Mouse (Mus musculus) right cerebral cortex, postnatal 14 days (tissue): Measurements from ENCODE around the gene Mthfr.
"Not testable (repeated sequence)": the region's sequence is repeated elsewhere in the genome, so short reads cannot be mapped to it uniquely, and the experiment has no call there.

Experiments
- DNase-seq: peaks from one replicate; pipeline ENCODE4 v3.0.0; 2022

The Mthfr gene

DNA sequence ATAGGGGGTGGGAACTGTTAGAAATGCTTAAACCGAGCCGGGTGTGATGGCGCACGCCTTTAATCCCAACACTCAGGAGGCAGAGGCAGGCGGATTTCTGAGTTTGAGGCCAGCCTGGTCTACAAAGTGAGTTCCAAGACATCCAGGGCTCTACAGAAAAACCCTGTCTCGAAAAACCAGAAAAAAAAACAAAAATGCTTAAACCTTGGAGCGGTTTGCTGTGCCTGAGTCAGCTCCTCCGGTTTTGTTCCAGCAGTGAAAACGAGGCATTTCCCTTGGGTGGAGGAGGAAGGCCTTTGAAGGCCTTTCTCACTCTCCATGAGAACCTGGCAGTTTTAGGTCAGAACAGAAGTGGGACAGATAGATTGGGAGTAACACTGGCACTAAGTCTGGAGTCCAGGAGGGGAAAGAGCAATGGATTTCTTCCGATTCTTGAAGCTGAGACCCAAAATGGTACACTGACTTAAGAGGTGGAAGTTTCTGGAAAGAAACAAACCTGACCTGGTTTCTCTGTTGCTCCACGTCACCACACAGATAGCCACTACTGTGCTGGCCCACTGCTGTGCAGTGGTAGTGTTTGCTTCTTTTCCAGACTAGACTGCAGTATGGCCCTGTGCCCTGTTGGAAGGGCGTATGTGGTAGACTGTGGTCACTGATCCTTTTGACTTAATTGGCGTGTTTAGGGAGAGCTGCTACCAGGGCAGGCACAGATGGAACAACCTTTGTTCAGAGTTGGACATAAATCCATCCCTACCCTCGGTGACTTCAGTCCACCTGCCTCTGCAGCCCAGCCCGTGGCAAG lies 1.4 kb downstream of the Mthfr start:
- DNase-seq = no peak

DNA sequence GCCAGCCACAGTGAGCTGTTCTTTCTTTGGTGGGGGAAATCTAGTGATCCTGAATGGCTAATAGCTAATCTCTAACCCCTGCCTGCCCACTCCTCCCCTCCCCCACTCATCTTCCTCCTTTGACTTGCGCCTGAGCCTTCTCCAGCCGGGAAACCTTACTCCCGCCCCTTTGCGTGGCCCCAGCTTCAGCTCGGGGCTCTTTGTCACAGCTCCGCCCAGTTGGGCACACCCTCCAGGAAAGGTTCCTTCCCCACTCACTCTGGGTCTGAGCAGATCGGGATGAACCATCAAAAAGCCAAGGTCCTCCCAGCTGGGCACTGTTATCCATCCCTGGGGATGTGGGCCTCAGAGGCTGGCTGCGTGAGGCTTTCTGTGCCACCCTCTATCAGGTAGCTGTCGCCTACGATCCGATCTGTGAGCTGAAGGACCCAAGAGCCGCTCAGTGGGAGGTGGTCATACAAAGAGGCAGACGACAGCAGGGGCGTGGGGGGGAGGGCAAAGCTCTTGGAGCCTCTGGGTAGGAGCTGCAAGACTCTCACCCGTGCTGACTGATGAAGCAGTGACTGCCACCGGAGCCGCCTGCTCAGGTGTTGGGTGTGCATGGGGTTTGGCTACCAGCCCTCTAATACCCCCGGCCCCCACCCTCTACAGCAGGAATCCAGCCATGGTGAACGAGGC lies 2.2 kb downstream of the Mthfr start:
- no peak for DNase-seq

DNA sequence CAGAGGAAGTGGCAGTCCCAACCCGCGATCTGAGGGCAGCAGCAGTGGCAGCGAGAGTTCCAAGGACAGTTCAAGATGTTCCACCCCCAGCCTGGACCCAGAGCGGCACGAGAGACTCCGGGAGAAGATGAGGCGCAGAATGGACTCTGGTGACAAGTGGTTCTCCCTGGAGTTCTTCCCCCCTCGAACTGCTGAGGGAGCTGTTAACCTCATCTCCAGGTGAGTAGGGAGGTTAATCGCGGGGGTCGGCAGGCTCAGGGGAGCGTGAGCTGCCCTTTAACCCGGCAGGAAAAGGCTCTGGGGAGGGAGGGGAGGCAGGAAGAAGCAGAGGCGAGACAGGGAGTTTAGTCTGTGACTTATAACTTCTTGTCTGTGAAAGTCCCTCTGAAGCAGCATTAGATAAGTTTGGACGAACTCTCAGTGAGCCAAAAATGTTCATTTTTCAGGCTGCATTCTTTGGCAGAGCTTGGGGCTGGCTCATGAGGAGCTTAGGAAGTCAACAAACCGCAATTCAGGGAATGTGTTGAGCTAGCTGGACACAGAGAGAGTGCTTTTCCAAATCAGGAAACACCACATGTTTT lies 2.8 kb downstream of the Mthfr start:
- no peak for DNase-seq

DNA sequence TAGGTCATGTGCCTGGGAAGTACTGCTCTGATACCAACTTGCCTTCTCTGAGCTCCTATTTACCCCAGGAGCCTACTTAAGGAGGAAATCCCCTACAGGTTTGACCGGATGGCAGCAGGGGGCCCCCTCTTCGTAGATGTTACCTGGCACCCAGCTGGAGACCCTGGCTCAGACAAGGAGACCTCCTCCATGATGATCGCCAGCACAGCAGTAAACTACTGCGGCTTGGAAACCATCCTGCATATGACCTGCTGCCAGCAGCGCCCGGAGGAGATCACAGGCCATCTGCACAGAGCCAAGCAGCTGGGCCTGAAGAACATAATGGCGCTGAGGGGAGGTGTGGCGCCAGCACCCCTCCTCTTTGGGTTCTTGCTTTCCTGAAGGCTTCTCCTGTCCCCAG lies 4.5 kb downstream of the Mthfr start:
- not testable (repeated sequence) for DNase-seq

DNA sequence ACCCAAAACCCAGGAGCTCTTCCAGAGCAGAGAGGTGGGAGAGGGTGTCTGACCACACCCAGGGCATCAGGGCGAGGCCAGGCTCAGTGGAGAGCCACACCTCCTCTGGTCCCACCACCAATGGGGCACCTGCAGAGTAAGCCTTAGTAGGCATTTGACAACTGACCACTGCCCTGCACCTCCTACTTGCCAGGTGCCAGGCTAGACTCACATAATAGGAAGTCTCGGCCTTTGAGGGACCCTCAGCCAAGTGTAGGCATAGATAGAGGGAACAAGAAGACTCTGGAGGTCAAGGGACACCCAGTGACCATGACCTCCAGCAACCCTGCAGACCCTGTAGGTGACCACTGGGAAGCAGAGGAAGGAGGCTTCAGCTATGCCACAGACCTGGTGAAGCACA lies 5.2 kb downstream of the Mthfr start:
- DNase-seq = no peak

DNA sequence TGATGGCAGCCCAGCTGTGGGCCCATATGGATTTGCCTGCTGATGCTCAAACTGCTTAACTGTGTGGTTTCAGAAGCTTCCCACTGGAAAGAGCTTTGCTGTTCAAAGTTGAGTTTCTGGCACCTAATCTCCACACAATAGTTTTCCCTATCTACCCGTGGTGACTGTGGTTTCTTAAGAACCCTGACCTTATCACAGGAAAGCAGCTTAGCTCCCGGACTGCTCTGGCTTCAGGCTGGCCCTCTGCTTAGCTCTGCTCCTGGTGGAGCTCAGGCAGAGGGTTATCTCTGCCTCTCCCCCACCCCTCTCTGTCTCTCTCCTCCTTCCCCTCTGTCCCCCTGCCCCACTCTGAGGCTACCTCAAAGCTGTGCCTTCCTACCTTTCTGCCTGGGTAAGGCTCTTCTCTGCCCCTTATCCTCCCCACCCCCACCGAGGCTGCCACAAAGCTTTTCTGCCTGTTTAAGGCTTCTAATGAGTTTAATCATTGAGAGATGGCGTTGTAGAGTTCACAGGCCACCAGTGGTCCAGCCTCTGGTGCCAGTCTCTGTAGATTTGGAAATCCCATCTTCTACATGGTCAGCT lies 7.7 kb downstream of the Mthfr start:
- no peak for DNase-seq

DNA sequence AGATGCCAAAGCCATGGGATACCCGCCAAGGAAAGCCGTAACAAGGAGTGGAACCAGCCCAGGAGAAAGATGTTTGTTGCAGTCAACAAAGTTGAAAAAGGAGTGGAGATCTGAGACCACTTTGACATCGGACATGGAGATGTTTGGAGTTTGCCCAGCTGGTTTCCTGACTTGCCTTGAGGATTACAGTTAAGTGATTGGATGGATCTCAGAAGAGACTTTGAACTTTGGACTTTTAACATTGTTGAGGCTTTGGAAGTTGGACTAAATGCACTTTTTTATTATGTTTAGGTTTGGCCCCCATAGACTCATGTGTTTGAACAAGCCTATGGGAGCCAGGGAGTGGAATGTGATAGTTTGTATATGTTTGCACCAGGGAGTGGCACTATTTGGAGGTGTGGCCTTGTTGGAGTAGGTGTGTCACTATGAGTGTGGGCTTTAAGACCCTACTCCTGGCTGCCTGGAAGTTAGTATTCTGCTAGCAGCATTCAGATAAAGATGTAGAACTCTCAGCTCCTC lies 11.6 kb downstream of the Mthfr start:
- not testable (repeated sequence) for DNase-seq

DNA sequence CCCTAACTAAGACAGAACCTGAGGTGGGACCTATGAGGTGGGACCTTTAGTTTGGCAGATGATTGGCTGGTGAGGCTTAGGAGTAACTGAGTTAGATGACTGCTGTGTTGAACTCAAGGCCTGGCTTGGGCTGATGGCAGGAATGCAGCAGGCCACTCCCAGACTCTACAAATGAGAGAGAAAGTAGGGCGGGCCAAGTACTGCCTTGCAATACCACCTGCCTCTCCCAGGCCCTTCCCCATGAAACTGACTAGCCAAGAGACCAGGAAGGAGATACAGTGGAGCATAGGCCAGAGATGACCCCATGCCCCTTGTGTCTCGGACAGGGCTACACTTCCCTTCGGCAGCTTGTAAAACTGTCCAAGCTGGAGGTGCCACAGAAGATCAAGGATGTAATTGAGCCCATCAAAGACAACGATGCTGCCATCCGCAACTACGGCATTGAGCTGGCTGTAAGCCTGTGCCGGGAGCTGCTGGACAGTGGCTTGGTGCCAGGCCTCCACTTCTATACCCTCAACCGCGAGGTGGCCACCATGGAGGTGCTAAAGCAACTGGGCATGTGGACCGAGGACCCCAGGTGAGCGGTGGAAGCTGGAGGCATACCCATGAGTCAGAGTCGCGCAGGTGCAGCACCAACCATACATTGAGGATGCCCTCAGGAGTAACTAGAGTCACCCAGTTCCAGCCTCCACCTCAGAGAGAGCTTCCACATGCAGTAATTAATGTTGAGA lies 12.3 kb downstream of the Mthfr start:
- DNase-seq = no peak

DNA sequence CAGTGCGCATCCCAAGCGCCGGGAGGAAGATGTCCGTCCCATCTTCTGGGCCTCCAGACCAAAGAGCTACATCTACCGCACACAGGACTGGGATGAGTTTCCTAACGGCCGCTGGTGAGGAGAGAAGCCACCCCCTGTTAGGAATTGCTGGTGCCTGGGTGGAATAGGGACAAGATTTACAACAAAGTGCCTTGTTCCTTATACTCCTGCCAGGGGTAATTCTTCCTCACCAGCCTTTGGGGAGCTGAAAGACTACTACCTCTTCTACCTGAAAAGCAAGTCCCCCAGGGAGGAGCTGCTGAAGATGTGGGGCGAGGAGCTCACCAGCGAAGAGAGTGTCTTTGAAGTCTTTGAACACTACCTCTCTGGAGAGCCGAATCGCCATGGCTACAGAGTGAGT lies 13.0 kb downstream of the Mthfr start:
- no peak for DNase-seq

DNA sequence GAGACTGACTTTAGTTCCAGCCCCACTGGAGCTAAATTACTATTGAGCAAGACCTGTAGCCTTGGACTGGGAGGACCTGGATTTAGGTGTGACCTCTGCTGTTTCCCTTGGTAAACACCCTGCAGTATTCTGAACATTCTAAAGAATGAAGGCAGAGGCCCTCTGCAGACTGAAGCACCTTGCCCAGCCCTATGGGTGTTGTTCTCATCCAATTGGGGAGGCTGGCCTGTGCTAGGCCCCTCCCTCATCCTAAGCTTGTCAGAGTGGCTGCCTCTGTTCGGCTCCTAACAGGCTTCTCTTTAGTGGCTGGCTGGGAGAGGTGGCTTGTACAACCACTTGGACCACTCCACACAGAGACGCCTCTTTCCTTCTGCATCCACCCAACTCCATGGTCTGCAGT lies 14.1 kb downstream of the Mthfr start:
- DNase-seq = no peak

DNA sequence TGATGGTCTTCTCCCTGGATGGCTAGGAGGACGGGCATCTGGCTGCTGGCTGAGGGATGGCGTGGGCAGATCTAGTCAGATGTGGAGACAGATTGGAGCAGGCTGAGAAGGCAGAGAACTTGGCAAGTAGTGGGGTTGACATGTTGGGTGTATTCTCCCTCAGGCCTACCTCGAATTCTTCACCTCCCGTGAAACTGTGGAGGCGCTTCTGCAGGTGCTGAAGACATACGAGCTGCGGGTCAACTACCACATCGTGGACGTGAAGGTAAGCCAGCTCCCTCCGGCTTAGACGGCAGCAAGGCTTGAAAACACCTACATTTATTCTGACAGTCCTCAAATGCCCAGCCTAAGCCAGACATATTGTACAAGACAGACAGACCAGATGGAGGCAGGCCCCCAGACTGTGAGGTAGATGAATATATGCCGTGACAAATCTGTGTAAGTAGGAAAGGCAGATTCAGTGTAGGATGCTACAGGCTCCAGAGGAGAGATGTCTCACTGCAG lies 14.6 kb downstream of the Mthfr start:
- DNase-seq = peak; percentile 45

DNA sequence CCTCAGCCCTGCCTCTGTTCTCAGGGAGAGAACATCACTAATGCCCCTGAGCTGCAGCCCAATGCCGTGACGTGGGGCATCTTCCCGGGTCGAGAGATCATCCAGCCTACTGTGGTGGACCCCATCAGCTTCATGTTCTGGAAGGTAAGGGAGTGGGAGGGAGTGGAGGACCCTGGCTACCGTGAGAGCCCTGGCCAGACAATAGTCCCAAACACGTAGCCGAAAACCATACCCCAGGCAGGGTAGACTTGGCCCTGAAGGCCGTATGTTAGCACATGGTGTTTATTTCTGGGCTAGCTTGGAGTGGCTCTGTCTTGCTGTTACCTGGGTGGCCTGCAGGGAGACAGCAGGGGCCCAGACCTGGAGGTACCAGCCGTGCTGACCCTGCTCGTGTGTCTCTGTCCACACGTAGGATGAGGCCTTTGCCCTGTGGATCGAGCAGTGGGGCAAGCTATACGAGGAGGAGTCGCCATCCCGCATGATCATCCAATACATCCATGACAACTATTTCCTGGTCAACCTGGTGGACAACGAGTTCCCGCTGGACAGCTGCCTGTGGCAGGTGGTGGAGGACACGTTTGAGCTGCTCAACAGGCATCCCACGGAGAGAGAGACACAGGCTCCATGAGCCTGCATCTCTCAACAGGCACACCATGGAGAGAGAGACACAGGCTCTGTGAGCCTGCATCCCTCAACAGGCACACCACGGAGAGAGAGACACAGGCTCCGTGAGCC lies 16.3 kb downstream of the Mthfr start:
- DNase-seq = no peak

DNA sequence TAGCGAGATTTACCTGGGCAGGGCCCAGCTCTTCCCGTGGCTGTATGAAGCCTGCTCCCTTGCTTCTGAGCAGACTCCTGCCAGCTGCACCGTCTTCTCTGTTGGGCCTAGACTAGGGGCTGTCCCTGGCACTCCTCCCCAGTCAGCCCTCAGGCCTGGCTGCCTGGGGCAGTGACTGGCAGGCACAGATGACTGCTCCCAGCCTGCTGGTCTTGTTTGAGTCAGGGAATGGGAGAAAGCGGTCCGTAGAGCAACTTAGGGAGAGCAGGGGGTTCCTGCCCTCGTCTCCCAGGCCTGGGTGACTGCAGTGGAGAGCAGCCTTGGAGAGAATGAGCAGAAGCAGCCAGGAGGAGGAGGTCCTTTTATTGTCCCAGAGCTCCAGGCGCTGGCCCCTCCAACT lies 17.4 kb downstream of the Mthfr start:
- no peak for DNase-seq

DNA sequence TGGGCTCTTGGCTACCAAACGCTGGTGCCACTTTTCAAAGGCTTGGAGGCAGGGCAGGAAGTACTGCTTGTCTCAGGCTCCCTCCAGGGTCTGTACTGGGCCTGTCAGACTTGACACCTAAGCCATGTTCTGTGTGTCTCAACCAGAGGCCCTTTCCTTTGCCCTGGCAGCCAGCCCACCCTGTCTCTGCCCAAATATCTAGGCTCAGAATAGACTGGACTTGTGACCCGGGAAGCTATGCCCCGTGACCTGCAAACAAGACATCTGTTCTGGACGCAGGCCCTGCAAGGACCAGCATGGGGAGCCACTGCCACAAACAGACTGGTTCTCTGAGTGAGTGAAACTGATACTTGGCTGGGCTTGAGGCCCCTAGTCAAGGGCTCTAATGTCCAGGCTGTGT lies 17.9 kb downstream of the Mthfr start:
- DNase-seq = no peak

DNA sequence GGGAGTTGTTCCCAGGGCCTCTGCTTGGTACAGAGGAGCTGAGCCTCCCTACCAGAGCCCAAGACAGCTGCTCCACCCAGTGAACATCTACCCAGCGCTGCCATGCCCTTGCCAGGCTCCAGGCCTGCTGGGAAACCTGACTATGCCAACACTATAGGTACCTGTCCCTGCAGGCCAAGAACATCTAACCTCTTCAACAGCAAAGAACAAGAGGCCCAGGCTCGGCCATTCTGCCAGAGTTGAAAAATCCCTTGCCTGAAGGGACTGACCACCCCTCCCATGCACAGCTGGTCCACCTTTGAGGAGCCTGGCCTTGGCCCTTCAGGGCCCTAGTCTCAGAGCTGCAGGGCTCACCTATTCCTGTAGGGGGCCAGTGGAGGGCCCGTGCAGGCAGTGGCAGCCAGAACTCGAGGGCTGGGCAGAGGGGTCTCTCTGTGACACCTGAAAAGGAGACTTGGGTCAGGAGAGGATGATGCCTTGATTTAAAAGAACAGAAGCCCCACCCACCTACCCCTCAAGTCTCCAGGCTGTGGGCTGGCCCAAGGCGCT lies 18.9 kb downstream of the Mthfr start:
- no peak for DNase-seq

DNA sequence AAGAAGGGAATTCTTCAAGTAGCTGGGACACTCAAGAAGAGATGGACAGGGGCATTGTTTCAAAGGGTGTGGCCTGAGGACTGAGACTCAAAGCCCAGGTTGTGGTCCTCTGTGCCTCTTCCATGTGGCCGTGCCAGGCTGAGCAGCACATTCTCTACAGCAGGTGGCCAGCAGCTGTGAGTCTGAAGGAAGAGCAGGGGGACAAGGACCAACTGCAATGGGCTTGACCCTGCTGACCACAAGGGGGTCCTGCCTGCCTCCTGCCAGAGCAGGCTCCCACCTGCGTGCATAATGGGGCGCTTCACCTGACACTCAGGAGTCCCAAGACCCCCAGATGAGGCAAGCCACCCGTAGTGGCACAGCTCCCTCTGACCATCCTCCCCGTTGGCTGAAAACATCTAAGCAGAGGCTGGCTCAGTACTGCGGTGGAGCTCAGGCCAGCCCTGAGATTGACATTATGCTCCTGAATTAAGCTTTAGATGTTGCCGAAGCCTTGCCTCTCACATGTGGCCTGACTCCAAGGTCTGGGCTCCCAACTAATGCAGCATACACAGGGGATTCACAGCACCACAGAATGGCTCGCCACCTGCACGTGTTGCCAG lies 19.4 kb downstream of the Mthfr start:
- DNase-seq = no peak

DNA sequence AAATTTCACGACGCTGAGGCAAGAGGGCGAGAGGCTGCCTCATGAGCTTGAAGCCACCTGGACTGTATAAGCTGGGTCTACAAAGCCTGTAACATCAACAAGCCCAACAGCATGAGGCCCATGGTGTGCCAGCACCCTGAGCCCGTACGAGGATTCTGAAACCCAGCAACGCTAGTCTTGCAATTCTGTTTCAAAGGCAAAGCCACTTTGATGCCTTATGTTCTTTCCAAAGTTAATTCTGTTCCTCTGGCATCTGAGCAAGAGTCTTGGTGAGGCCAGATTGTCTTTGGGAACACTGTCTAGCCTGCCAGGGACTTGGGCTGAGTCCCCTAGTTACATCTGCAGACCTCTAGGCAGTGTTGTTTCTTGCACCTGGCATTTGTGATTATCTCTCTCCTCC lies 20.1 kb downstream of the Mthfr start:
- no peak for DNase-seq

DNA sequence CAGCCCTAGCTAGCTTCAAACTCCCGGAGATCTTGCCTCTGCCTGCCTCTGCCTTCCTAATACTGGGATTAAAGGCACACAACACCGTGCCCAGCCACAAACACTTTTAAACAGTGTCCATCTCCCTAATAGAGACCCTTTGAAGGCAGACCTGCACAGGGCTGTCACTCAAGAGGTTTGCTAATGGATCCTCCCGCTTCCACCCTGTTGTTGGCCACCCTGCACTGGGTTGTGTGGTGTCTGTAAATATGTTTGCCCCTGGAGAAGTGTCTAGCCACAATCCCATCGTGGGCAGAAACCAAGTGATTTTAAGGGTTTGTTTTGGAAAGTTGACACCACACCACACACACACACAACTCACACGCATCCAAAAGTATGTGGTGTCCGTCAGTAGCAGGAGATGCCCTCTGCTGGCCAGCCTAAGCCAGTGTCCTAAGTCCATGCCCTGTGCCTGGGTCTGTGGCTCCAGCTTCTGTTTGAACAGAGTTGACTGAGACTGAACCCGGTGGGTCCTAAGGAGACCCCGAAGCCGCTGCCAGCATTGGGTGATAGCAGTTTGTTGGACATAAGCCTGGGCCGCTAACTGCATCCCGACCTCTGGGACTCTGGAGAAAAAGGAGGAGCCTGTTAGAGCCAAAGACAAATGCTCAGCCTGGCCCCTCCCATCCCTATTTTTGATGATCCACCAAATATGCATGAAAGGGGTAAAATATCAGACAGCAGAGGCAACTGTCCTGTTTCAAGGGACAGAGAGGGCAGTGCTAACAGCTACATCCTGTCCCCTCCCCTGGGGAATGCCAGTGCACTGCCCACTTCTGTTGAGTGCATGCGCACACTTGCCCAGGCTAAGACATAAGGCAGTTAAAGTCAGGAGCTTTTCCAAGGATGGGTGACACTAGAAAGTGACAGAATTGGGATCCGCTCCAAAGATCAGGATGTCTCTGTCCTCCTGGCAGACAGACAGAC lies 21.5 kb downstream of the Mthfr start:
- DNase-seq = no peak

DNA sequence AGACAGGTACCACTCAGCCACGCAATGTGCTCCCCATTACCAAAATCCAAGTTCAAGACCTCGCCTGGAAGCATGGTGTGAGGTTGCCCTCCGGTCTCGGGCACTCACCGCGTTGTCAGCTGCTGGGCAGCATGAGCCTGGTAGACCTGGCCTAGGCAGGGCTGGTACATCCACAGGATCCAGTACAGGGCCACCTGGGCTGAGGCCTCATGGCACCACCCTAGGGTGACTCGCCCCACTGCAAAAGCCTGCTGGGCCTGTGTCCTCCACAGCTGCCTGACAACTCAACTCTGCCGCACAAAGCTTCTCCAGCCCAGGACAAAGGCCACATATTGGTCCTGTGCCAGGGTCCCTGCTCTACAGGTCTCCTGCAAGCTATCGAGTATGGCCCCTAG lies 22.2 kb downstream of the Mthfr start:
- no peak for DNase-seq
